Mouse (Mus musculus): Measurements from ENCODE around the gene Kcp. TPM values are rescaled to one million over a fixed set of nuclear protein-coding genes. Genes with fewer than 3 reads are reported as not detected.

The Kcp gene
- polyA plus RNA-seq, 1 experiment from 2014 or later: 24.6 TPM

DNA sequence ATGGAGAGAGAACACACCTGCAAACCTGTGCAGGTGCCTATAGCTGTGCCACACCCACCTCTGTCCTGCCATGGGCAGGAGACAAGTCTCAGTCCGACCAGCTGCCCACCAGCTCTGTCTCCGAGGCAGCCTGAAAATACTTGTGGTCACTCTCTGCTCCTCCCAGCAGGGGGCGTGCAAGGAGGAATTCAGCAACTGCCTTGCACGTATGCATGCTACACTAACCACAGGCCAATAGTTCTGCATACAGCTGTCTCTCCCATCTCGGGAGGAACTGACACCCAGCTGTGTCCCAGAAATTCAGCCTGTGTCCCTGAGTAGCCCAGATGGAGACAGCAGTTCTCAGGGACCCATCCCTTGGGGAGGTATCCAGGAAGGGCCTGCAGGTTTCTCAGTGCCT is 9.4 kb upstream of the Kcp start:
- no peak for ATAC-seq (ENCODE audit: low read depth)
- no peak overlapping the region for H3K27ac ChIP-seq (replicated peaks)
- H3K9ac ChIP-seq: no peak overlapping the region
- H3K27me3 ChIP-seq: peaks cover 7% of the 10 kb centered on the region; the same call in 1 of the 2 replicates
- H3K36me3 ChIP-seq: no peaks in the 10 kb centered on the region
- H3K4me3 ChIP-seq: no peak overlapping the region
- WGBS: 12% methylated on average over 5 of the region's 5 CpGs
- no peaks in the 10 kb centered on the region for H3K9me3 ChIP-seq
- peaks cover 9% of the 10 kb centered on the region for H3K4me1 ChIP-seq (replicated peaks)
- no peak overlapping the region for H3K4me2 ChIP-seq

- no peaks in the 10 kb centered on the region for H3K36me3 ChIP-seq
- peak overlapping the region; percentile 41 for H3K9ac ChIP-seq
- ATAC-seq (ENCODE audit: low read depth): peak; percentile 70
- peaks cover 9% of the 10 kb centered on the region for H3K4me1 ChIP-seq (replicated peaks)
- peak overlapping the region; percentile 53 for H3K4me2 ChIP-seq
- 0 out of 2 replicates have a peak overlapping the region, but pooled peaks have one; percentile 5 for H3K27ac ChIP-seq (replicated peaks)
- peak overlapping the region; percentile 20 for H3K4me3 ChIP-seq
- H3K27me3 ChIP-seq: peaks cover 26% of the 10 kb centered on the region
- 0% methylated on average over 11 of the region's 11 CpGs for WGBS
- H3K9me3 ChIP-seq: no peaks in the 10 kb centered on the region
These were observed 5.5 kb upstream of the Kcp start for GRCm38 (mm10) chr6:29513284-29513683.

DNA sequence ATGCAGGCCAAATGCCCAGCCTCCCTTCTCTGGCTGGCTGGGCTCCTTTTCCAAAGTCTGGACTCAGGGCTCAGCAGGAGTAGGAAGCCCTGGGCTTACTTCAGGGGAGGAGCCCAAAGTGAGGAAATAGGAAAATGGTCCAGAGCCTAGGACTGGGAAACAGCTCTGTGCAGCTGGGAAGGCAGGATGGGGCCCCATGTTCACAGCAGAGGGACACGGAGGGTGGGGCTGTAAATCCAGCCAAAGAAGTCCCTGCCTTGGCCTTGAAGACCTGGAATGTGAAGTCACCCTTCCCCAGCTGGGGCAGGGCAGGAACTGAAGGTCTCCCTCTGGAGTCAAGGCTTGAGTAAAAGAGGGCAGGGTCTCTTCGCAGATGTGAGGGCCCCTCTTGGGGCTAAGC is 1.3 kb upstream of the Kcp start:
- Histone ChIP-seq H3K4me3 (no peak overlapping the region), H3K4me1 (replicated peaks) (peaks cover 31% of the 10 kb centered on the region), H3K27ac (replicated peaks) (no peak overlapping the region), H3K4me2 (no peak overlapping the region), H3K9ac (no peak overlapping the region), H3K9me3 (no peaks in the 10 kb centered on the region), H3K27me3 (peaks cover 56% of the 10 kb centered on the region), H3K36me3 (no peaks in the 10 kb centered on the region)
- no peak for ATAC-seq (ENCODE audit: low read depth)
- 26% methylated on average over 2 of the region's 2 CpGs for WGBS

DNA sequence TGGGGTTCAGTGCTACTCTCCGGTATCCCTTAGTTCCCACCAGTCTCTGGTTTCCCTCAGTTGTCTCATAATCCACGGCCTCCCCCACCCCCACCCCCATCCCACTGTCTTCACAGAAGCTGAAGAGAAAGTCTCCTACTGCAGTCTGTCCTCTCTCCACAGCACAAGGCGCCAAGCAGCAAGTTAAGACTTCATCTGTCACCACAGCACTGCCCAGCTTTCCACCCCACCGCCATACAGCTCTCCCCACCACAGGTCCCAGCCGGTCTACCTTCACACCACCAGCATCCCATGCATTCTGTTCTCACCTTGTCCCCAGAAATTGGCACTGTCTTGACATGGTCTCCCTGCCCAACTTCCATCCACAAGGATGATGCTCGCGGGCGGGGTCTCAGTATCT is 918 bp downstream of the Kcp start:
- Histone ChIP-seq H3K36me3 (no peaks in the 10 kb centered on the region), H3K9me3 (no peaks in the 10 kb centered on the region), H3K4me1 (replicated peaks) (peaks cover 22% of the 10 kb centered on the region), H3K9ac (peak overlapping the region; percentile 67), H3K4me2 (peak overlapping the region; percentile 64), H3K27me3 (peaks cover 53% of the 10 kb centered on the region), H3K4me3 (peak overlapping the region; percentile 52), H3K27ac (replicated peaks) (no peak overlapping the region)
- 24% methylated on average over 8 of the region's 8 CpGs for WGBS
- ATAC-seq (ENCODE audit: low read depth): peak; percentile 8; the same call in 1 of the 2 replicates

DNA sequence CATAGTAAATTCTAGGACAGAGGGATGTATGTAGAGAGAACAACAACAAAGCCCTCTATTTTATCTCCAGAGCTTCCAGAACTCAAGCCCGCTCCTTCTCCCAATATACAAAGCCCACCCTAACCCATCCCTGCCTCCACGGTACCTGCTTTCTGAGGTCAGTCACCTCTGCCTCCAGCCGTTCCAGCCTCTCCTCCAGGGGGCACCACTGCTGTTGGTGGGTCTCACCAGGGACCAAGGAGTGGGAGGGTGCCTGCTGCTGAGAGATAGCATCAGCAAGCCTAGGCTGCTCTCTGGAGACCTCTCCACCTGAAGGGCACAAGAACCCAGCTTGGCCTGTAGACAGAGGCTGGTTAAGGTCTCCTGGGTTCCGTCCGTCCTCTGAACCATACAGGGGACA is 2.3 kb downstream of the Kcp start:
- Histone ChIP-seq H3K9ac (no peak overlapping the region), H3K4me1 (replicated peaks) (peaks cover 22% of the 10 kb centered on the region), H3K9me3 (no peaks in the 10 kb centered on the region), H3K4me3 (no peak overlapping the region), H3K4me2 (no peak overlapping the region), H3K36me3 (no peaks in the 10 kb centered on the region), H3K27ac (replicated peaks) (no peak overlapping the region), H3K27me3 (peaks cover 53% of the 10 kb centered on the region)
- 89% methylated on average over 5 of the region's 5 CpGs for WGBS
- no peak for ATAC-seq (ENCODE audit: low read depth)

GRCm38 (mm10) chr6:29501599-29501998 is 6.2 kb downstream of the Kcp start:
- Histone ChIP-seq H3K4me2 (no peak overlapping the region), H3K36me3 (no peaks in the 10 kb centered on the region), H3K27me3 (peaks cover 39% of the 10 kb centered on the region), H3K9ac (no peak overlapping the region), H3K9me3 (no peaks in the 10 kb centered on the region), H3K4me3 (no peak overlapping the region), H3K27ac (replicated peaks) (no peak overlapping the region), H3K4me1 (replicated peaks) (peaks cover 7% of the 10 kb centered on the region; the same call in 1 of the 2 replicates)
- no peak for ATAC-seq (ENCODE audit: low read depth)
- 90% methylated on average over 1 of the region's 1 CpGs for WGBS

GRCm38 (mm10) chr6:29500810-29501209 is 6.9 kb downstream of the Kcp start:
- ATAC-seq (ENCODE audit: low read depth): no peak
- Histone ChIP-seq H3K9ac (no peak overlapping the region), H3K36me3 (no peaks in the 10 kb centered on the region), H3K4me1 (replicated peaks) (0 out of 2 replicates have a peak, but pooled peaks cover 3% of the 10 kb centered on the region), H3K9me3 (no peaks in the 10 kb centered on the region), H3K27ac (replicated peaks) (no peak overlapping the region), H3K27me3 (peaks cover 39% of the 10 kb centered on the region), H3K4me2 (no peak overlapping the region), H3K4me3 (no peak overlapping the region)
- 90% methylated on average over 6 of the region's 6 CpGs for WGBS

- no peak overlapping the region for H3K9ac ChIP-seq
- H3K9me3 ChIP-seq: no peaks in the 10 kb centered on the region
- H3K27ac ChIP-seq (replicated peaks): no peak overlapping the region
- no peaks in the 10 kb centered on the region for H3K36me3 ChIP-seq
- no peak overlapping the region for H3K4me3 ChIP-seq
- H3K27me3 ChIP-seq: peaks cover 40% of the 10 kb centered on the region
- no peak overlapping the region for H3K4me2 ChIP-seq
- no peak for ATAC-seq (ENCODE audit: low read depth)
- WGBS: 90% methylated on average over 7 of the region's 7 CpGs
- H3K4me1 ChIP-seq (replicated peaks): 0 out of 2 replicates have a peak, but pooled peaks cover 3% of the 10 kb centered on the region
These were observed 7.6 kb downstream of the Kcp start for GRCm38 (mm10) chr6:29500177-29500576.

GRCm38 (mm10) chr6:29497791-29498190 is 10.0 kb downstream of the Kcp start:
- H3K36me3 ChIP-seq: no peaks in the 10 kb centered on the region
- 39% methylated on average over 2 of the region's 2 CpGs for WGBS
- H3K4me3 ChIP-seq: no peak overlapping the region
- 0 out of 2 replicates have a peak, but pooled peaks cover 3% of the 10 kb centered on the region for H3K4me1 ChIP-seq (replicated peaks)
- no peaks in the 10 kb centered on the region for H3K9me3 ChIP-seq
- H3K9ac ChIP-seq: no peak overlapping the region
- no peak overlapping the region for H3K27ac ChIP-seq (replicated peaks)
- ATAC-seq (ENCODE audit: low read depth): no peak
- H3K27me3 ChIP-seq: peaks cover 38% of the 10 kb centered on the region
- no peak overlapping the region for H3K4me2 ChIP-seq

DNA sequence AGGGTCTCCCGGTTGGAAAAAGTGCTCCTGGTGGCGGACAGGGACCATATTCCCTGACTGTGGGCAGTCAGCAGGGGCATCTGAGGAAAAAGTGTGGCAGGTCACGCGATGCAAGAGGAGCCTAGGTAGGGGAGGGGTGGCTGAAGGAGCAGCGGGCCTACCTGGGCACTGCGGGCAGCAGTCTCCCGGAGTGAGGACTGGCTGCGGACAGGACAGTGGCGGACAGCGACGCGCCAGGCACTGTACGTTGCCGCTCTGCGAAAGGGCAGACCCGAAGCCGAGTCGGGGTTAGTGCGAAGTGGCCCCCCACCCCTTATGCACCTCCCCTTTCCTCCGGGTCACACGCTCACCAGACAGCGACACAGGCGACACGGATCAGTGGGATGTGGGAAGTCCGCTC is 11.5 kb downstream of the Kcp start:
- Histone ChIP-seq H3K4me3 (no peak overlapping the region), H3K36me3 (no peaks in the 10 kb centered on the region), H3K27ac (replicated peaks) (no peak overlapping the region), H3K9ac (no peak overlapping the region), H3K27me3 (peaks cover 38% of the 10 kb centered on the region), H3K9me3 (no peaks in the 10 kb centered on the region), H3K4me1 (replicated peaks) (0 out of 2 replicates have a peak, but pooled peaks cover 3% of the 10 kb centered on the region), H3K4me2 (no peak overlapping the region)
- 18% methylated on average over 25 of the region's 25 CpGs for WGBS
- ATAC-seq (ENCODE audit: low read depth): no peak

GRCm38 (mm10) chr6:29494101-29494500 is 13.7 kb downstream of the Kcp start:
- Histone ChIP-seq H3K4me1 (replicated peaks) (0 out of 2 replicates have a peak, but pooled peaks cover 3% of the 10 kb centered on the region), H3K27me3 (peaks cover 38% of the 10 kb centered on the region), H3K9ac (no peak overlapping the region), H3K4me2 (no peak overlapping the region), H3K9me3 (no peaks in the 10 kb centered on the region), H3K27ac (replicated peaks) (no peak overlapping the region), H3K36me3 (no peaks in the 10 kb centered on the region), H3K4me3 (no peak overlapping the region)
- WGBS: 88% methylated on average over 4 of the region's 4 CpGs
- no peak for ATAC-seq (ENCODE audit: low read depth)

DNA sequence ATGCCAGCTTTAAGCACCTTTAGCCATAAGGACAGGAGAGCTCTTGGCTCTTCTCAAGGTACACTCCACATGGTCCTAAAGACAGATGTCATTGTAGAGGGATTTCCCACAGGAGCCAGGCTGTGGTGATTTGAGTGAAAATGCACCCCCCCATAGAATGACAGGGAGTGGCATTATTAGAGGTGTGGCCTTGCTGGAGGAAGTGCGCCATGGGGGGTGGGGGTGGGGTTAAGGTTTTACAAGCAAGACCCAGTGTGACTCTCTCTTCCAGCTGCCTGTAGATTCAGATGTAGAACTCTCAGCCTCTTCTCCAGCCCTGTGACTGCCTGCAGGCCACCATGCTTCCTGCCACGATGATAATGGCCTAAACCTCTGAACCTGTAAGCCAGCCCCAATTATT is 21.8 kb downstream of the Kcp start:
- ATAC-seq (ENCODE audit: low read depth): no peak
- WGBS: 18% methylated on average over 2 of the region's 2 CpGs
- no peak overlapping the region for H3K4me3 ChIP-seq
- no peak overlapping the region for H3K4me2 ChIP-seq
- no peaks in the 10 kb centered on the region for H3K9me3 ChIP-seq
- 0 out of 2 replicates have a peak, but pooled peaks cover 3% of the 10 kb centered on the region for H3K36me3 ChIP-seq
- H3K4me1 ChIP-seq (replicated peaks): peaks cover 9% of the 10 kb centered on the region; the same call in 1 of the 2 replicates
- no peak overlapping the region for H3K9ac ChIP-seq
- no peak overlapping the region for H3K27ac ChIP-seq (replicated peaks)
- peaks cover 12% of the 10 kb centered on the region; the same call in 1 of the 2 replicates for H3K27me3 ChIP-seq
